Mouse (Mus musculus) right cerebral cortex, postnatal 25 days (tissue): Measurements from ENCODE around the gene Il18rap.
"Not testable (repeated sequence)": the region's sequence is repeated elsewhere in the genome, so short reads cannot be mapped to it uniquely, and the experiment has no call there.

Experiments used
- DNase-seq: peaks from one replicate; pipeline ENCODE4 v3.0.0; 2022

Gene Il18rap

GRCm38 (mm10) chr1:40546645-40547044 lies 31.5 kb downstream of the Il18rap start:
- no peak for DNase-seq

- DNase-seq, result no peak
These were observed 32.0 kb downstream of the Il18rap start for GRCm38 (mm10) chr1:40547064-40547572.

GRCm38 (mm10) chr1:40547762-40548161 lies 32.6 kb downstream of the Il18rap start:
- DNase-seq, result no peak

DNA sequence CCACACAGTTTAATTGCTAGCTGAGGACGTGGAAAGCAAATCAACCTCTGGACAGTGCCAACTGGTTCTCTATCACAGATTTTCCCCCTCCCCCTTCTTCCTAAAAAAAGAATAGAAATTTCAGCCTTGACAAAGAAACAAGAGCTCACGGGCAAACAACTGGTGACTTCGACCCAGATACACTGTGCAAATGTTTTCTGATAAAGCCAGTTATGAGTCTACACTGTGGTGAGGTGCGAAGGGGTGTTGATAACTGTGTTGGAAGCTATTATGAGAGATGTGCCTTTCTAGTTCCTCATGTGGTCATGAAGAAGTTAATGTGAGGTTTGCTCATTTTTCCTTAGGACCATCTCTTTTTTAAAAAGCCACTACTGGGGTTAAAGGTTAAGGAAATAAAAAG lies 54.2 kb downstream of the Il18rap start:
- DNase-seq, result no peak

GRCm38 (mm10) chr1:40579784-40580183 lies 64.6 kb downstream of the Il18rap start, which contains the start of gene Slc9a4:
Gene Slc9a4 (plus strand): TSS chr1:40580081.
- peak; percentile 39 for DNase-seq

GRCm38 (mm10) chr1:40580269-40580668 lies 65.1 kb downstream of the Il18rap start:
- DNase-seq, result no peak

DNA sequence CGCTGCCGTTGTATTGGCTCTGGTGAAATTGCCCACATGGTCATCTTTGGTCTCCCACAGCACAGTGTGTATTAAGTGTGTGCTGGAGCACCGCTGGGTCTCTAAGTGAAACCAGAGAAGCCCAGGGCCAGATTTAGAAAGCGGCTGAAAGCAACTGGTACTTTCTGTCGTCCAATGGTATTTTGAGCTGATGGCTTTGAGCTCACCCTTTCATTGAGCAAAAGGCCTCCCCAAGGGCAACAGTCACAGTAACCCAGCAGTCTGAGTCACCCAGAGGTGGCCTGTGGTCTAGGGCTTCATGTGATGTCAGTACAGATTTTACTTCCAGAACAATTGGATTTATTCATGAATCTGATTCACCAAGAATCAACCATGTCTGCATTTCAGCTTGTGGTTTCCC lies 71.6 kb downstream of the Il18rap start:
- DNase-seq, result no peak

- no peak for DNase-seq
These were observed 75.8 kb downstream of the Il18rap start for GRCm38 (mm10) chr1:40590931-40591330.

- DNase-seq, result no peak
These were observed 82.7 kb downstream of the Il18rap start for GRCm38 (mm10) chr1:40597822-40598221.

GRCm38 (mm10) chr1:40599661-40600060 lies 84.5 kb downstream of the Il18rap start:
- not testable (repeated sequence) for DNase-seq

DNA sequence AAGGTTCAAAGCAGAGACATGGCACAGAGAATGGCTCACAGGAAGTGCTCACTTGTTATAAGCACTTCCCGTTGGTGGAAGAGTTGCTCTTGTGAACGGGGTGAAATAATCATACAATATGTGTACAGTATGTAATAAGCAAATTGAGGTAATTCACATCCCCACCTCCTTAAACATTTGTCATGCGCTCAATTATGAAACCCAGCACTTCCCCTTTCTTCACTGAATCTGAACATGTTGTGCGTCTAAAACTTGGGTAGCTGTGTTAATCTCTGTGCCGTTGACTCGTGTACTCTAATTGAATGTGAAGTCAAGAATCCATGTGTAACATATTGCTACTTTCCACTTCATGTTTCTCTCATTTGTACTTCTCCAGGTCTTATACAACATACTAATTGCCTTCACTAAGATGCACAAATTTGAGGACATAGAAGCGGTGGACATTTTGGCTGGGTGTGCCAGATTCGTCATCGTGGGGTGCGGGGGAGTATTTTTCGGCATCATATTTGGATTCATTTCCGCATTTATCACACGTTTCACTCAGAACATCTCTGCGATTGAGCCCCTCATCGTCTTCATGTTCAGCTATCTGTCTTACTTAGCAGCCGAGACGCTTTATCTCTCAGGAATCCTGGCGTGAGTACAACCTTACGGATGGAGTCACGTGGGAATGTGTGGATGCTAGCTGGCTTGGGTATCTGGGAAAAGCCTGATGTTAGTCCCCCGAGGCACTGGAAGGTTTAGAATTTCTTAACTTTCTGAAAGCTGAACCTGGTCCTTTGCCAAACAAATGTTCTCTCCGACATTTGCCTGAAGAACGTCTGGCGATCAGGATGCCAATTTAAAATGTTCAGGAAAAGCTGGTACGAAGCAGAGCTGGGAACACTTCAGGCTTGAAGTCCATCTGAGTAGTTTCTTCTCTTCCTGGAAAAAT lies 85.5 kb downstream of the Il18rap start:
- DNase-seq, result peak; percentile 45
